Mouse (Mus musculus) gastrocnemius, postnatal 36 days (tissue): ENCODE measurements around the gene Cyb5rl. TPM values are rescaled to one million over a fixed set of nuclear protein-coding genes. Genes with fewer than 3 reads are reported as not detected.

Experiments used
- total RNA-seq, 2 experiments: library from RNA; stranded (reverse); gene quantifications; 2 replicates each; pipeline ENCODE4 v1.2.3; 2021

The Cyb5rl gene
- total RNA-seq, 2 experiments from 2014 or later, result 15.3 to 17.7 TPM

Other genes with a start within 250 kb of the Cyb5rl start
- gene Ssbp3, start 156.3 kb upstream of the Cyb5rl start, total RNA-seq, result 10 to 100 TPM; 21.3 to 25.6 TPM
- gene Mrpl37, start 120 bp upstream of the Cyb5rl start, total RNA-seq, result 10 to 100 TPM; 89.9 to 90.5 TPM
- not detected for gene Cdcp2, start 29.9 kb downstream of the Cyb5rl start, total RNA-seq
- gene Tmem59, start 111.4 kb downstream of the Cyb5rl start, total RNA-seq, result 10 to 100 TPM; 68.4 to 77.1 TPM
- 10 to 100 TPM in 1 of 2 experiments, 1 to 10 TPM in 1; 9.6 to 10.4 TPM for gene Tceanc2, start 112.1 kb downstream of the Cyb5rl start, total RNA-seq
- not detected for gene Ldlrad1, start 142.2 kb downstream of the Cyb5rl start, total RNA-seq
- gene Lrrc42, start 186.5 kb downstream of the Cyb5rl start, total RNA-seq, result 1 to 10 TPM; 7.0 to 7.8 TPM
- 10 to 100 TPM; 10.4 to 10.6 TPM for gene Hspb11, start 186.6 kb downstream of the Cyb5rl start, total RNA-seq
- not detected for gene Dio1, start 240.2 kb downstream of the Cyb5rl start, total RNA-seq
- gene Yipf1, start 247.4 kb downstream of the Cyb5rl start, total RNA-seq, result 1 to 10 TPM; 7.6 to 8.3 TPM